Mouse (Mus musculus) liver, adult 2 months (tissue): ENCODE measurements around the gene Ino80b.

Experiments used
- CTCF ChIP-seq: fragments of 200-500 bp; IDR thresholded peaks from 2 replicates; pipeline ENCODE4 v1.5.1; 2011; ENCODE audit warnings: low read depth, low read length, control low read depth
- POLR2A ChIP-seq: fragments of 200-500 bp; IDR thresholded peaks from 2 replicates; pipeline ENCODE4 v1.6.1; 2011; ENCODE audit warnings: low read length, control low read depth; ENCODE audit not compliant: insufficient read depth; ENCODE audit errors: extremely low read depth

DNA sequence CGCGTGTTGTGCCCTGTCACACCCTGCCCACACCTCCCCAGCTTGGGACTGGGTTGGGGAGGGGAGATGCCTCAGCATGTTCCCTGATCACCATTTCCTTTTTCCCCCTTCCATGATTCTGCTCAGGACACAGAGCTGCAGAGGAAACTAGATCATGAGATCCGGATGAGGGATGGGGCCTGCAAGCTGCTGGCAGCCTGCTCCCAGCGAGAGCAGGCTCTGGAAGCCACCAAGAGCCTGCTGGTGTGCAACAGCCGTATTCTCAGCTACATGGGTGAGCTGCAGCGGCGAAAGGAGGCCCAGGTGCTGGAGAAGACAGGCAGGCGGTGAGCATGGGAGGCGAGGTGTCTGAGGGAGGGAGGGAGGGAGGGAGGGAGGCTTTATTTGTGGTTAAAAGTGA lies 20.6 kb upstream of the Ino80b start:
- TF ChIP-seq CTCF (no peak), POLR2A (no peak)
